Mouse (Mus musculus): ENCODE data around the gene Gpc5.

Gene Gpc5

DNA sequence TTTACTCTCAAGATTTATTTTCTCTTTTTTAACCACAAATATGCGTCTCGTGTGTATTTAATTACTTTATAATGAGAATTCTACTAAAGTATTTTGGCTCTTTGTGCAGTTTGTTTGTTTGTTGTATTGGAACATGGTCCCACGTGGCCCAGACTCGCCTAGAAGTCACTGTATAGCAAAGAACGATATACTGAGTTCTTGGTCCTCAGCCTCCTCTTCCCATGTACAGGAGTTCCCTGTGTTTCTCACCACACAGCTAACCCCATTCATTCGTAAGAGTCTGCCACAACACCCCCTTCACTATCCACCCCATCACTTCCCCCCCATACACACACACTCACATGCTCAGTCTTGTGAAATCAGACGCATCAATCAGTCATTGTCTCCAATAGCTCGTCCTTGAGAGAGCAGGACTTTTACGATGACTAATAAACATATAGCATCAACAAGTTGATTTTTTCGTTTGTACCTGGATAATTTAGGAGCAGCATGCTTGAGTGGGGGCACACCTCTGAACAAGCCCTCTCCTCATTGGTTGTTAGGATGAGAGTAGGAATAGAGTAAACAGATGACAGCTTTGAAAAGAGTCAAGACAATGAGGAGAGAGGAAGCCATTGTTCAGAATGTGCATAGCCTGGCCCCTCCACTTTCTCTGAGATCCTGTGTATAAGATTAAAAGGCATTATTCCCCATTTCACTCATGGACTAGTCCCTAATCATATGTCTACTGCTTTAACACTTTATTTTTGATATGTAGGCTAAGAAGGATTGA is 740.0 kb downstream of the Gpc5 start:
- in situ Hi-C loops (cut with MboI, MseI), result no loop called here

DNA sequence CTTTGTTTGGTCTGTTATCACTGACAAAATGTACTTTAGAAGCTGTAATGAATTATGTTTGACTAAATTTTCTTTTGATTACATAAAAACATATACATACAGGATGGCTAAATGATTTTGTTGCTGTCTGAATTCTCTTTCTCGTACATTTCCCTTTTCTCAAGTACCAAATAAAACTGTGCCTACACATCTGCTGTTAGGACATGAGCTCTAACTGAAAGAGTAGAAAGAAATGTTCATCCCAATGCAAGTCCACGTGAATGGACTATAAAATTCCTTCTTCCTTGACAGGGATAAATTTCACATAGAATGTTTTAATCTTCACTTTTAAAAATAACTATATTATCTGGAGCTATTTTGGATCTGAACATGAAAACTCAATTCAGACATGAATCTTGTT is 751.8 kb downstream of the Gpc5 start:
- in situ Hi-C loops (cut with MboI, MseI), result no loop called here

DNA sequence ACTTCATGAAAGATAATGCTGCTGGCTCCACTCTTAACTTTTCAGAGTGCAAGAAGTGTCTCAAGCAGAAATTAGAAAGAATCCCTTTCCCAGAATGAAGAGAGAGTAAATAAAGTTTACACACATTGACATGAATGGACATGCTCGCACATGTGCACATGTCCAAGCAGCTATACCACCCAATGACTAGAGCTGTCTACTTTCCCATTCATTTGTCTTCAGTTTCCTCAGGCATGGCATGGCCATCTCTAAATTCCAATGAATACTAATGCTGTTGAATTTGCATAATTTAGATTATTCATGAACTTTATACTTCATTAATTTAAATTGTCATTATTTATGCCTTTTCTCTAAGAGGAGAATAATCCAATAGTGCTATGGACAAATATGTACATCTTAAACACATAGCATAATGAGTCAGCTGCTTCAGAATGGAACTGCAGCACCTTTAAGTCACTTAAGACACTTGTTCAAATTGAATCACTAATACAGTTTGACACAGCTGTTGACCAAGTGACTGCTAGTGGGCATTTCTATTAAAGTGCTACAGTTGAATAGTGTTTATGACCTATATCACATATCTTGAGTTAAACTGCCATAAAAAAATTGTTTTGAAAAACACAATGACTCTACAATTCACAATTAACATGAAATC is 752.9 kb downstream of the Gpc5 start:
- in situ Hi-C loops (cut with MboI, MseI), result no loop called here

DNA sequence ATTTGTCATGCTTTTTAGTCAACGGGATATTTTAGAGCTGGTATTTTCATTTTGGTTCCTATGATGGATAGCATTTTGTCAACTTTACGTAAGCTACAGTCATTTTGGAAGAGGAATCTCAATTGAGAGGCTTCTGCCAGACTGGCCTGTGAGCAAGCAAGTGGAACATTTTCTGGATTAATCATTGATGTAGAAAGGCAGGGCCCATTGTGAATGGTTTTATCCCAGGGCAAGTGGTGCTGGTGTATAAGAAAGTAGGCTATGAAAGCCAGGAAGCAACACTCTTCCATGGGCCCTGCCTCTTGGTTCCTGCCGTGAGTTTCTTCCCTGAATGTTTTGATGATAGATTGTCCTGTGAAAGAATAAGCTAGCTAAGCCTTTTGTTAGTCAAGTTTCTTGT is 777.1 kb downstream of the Gpc5 start:
- in situ Hi-C loops (cut with MboI, MseI), result no loop called here

DNA sequence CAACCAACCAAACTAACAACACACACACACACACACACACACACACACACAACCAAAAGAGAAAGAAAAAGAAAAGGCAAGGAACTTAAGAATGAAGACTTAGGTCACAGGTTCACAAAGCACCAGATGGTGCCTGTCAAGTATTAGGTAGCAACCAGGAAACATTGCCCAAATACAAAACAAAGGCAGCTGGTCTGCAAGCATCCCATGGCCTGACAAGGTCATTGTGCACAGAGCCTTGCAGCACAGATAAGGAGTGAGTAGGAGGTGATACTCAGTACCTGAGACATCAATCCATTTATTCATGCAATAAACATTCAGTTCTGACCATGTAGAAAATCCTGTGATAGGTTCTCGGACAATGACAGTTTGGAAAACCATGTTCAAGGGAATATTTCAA is 884.0 kb downstream of the Gpc5 start:
- in situ Hi-C loops (cut with MboI, MseI), result no loop called here

DNA sequence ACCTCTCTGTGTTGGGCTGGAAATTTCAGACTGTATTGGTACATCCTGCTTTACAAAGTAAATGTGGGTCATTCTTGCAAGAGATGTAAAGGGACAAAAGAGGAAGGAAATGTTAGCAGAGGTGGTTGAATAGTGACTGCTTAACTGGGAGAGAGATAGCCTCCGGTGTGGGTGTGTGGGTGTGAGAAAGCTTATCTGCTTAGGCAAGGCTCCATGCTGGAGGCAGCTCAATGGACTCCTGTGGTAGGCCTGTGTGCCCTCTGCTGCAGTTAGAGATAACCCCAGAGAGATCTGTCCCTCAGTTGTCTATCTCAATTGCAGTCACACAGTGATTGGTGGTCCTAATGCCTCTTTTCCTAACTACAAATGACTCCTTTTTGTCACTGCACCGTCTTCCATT is 887.2 kb downstream of the Gpc5 start:
- in situ Hi-C loops (cut with MboI, MseI), result no loop called here

DNA sequence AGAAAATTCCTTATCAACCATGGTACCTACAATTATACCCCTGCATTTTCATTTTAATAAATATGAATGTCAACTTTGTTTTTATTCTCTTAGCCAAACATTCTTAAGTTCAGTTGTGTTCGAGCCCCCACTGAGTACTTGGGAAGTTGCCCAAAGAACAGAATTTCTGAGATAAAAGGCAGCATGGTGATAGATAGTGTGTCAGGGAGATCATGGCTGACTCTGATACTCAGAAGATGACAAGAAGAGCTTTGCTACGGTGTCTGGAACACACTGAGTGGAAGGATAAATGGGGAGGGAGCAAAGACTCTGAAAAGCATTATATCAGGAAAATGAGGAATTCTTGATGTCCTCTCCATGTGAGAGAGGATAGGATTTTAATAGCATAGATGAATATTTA is 898.7 kb downstream of the Gpc5 start:
- in situ Hi-C loops (cut with MboI, MseI), result no loop called here

DNA sequence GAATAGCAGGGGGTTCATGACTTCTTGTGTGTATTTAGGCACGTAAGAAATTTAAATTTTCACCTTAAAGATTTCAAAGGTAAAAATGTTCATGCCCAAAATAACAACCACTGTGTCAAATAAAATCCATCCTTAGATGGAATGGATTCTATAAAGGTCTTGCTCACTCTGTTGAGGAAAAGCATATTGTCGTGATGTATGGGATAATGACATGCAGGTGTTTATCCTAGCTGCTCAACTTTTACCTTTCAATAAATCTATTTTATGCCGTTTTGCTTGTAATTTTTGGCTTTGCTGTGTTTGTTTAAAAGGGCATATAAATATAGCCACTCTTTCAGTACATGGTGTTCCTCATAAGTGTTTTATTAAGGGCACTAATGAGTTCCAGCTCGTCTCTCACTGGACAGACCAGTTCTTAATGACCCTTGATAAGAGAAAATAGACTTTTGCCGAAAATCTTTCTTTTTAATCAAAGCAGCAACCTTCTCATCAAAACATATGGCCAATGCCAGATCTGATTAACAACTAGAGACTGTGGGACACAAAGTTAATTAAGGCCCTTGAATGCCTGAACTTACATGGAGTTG is 901.6 kb downstream of the Gpc5 start:
- in situ Hi-C loops (cut with MboI, MseI), result no loop called here

DNA sequence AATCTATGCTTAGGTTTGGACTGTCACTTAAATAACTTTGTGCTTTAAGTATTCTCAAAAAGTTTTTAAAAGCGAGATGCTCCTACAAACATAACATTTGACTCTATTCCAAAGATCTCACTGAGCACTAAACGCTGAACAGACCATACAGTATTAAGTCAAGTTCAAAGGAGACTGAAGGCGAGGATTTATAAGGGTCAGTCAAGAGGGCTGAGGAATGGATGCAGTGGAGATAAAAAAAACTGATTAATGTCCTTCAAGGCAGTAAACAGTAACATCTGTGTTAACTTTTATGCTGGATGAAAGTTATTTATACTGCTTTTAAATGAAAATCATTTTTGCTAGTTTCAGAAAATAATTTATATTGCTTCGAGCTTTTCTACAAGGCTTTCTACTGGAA is 906.9 kb downstream of the Gpc5 start:
- in situ Hi-C loops (cut with MboI, MseI), result no loop called here

DNA sequence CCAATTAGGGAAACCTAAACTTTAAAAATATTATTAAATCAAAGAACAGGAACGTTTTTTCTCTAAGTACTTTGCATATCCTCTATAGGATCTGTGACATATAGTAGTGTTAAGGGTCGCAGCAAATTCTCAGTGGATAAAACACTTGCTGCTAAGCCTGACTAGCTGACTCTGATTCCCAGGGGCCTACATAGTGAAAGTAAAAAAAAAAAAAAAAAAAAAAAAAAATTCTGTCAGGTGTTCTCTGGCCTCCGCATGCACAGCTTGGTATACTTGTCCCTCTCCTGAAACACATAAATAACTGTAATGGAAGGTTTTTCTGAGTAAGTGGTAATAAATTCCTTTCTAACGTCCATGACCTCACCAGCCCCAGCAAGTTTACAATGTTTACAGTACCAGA is 995.0 kb downstream of the Gpc5 start:
- in situ Hi-C loops (cut with MboI, MseI), result no loop called here

DNA sequence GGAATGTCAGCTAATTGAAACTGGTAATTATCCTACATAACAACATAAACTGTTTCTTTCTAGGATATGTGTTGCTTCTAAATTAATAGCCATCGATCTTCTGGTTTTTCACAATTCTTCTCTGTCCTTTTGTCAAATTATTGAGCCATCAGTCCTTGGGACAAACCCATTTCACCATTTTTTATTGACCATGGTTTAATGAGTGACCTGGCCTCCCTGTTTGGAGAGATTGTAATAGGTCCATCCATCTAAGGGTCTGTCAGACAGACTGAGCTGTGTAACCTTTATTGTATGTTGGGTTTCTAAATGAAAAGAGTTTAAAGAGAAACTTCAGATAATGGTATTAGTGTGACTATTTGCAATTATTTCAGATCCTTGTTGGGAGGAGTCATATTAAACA is 1035.9 kb downstream of the Gpc5 start:
- in situ Hi-C loops (cut with MboI, MseI), result loop anchor here (5.0 kb wide), 1 partner anchor 549 kb away; no protein-coding TSS in a partner anchor

DNA sequence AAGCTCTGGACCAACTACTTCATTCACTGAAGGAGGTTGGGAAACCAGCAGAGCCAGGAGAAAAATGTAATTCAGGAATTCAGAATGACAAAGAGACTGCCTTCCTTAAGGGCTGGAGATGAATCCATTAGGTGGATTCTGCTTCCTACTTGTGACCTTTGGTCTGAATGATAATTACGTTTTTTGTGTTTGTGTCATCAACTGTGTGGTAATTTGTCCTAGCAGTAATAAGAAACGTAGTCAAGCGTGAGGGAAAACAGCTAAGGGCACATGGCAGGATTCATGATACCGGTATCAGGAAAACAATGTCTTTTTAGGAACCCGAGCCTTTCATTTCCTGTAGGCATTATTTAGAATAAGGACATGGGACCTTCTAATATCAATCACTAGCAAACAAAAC is 1045.3 kb downstream of the Gpc5 start:
- in situ Hi-C loops (cut with MboI, MseI), result no loop called here

DNA sequence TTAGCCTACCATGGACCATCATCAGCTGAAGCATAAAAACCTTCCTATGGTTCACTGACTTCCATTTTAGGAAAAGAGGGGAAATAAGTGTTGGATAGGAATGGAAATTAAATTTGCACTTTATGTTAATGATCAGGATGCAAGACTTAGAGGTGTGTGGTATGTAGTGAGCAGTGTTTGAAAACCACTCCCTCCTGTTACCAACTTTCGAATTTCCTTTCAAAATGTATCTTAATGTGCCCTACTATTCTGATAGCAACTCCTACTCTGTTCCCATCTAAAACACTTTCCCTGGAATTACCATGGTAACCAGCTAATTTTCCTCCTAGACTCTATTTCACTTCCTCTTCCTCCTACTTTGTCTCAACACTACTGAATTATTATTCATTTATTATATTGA is 1045.8 kb downstream of the Gpc5 start:
- in situ Hi-C loops (cut with MboI, MseI), result no loop called here

DNA sequence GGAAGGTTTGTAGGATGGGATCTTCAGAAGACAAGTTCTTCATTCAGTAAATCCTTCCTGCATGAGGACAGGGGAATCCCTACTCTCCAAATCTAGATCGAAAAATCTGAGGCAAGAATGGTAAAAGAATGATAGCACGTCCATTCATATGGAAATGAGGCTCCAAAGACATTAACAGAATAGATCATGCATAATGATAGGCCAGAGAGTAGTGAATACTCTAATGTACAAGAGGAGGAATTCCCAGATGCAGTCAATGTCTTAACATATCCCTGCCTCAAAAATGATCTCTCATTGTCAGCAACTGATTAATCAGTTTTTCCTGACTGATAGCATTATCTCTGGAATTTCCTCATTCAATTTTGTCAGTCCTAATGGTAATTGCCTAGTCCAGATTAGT is 1070.6 kb downstream of the Gpc5 start:
- in situ Hi-C loops (cut with MboI, MseI), result no loop called here

DNA sequence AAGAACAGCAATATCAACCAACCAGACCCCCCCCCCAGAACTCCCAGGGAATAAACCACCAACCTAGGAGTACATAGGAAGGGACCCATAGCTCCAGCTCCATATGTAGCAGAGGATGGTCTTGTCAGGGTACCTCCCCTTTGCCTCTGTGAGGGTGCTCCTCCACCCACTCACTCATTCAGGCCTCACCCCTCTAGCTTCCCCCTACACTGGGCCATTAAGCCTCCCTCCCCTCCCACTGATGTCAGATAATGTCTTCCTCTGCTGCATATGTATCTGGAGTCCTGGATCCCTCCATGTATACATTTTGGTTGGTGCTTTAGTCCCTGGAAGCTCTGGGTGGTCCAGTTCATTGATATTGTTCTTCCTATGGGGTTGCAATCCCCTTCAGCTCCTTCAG is 1075.4 kb downstream of the Gpc5 start:
- in situ Hi-C loops (cut with MboI, MseI), result no loop called here

DNA sequence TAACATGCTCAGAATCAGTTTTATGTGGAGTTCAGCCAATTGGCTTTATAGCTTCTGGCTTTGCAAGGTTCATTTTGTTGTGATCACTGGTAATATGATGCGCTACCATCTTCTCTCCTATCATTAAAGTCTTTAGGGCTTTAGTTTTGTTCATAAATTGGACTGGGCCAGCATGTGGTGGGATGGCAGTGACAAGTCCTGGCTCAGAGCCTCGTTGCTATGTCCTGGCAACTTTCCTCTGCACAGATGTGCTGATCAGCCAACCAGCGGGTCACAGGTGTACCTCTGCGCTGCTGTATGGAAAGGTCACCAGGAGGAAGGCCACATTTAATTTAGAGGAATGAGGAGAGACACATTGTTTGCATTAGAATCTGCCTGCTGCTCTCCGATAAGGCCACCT is 1077.1 kb downstream of the Gpc5 start:
- in situ Hi-C loops (cut with MboI, MseI), result no loop called here

DNA sequence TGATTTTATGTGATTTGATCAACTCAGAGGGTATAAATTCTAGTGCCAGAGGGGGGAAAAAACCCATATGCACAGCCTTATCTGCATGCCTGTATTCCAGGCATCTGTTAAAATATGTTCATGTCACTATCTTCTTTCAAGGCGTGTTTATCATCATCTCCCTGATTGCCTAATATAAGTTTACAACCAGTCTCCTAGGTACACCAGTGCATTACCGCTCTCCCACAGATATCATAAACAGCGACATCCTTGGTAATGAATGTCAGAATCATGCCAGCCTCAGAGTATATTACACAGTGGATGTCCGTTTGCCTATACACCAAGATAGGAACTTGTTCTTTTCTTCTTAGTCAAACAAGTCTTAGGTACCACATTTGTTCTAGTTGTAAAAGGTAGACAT is 1095.0 kb downstream of the Gpc5 start:
- in situ Hi-C loops (cut with MboI, MseI), result no loop called here

DNA sequence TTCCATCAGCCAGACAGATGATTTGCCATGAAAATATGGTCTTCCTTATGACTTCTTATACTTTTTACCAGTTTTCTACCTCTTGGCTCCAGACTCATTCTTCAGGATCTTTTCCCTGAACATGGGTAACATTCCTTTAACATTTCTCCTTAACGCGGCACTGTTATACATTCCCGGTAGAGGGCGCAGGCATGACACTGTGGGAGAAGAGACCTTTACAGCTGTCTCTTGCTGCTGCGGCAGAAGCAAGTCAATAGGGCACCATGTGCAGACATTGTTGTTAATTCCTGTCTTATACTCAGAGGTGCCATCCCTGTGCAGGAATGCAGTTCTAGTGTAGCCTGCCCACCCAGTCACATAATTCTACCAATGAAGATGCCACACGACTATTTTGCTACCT is 1115.0 kb downstream of the Gpc5 start:
- in situ Hi-C loops (cut with MboI, MseI), result no loop called here

DNA sequence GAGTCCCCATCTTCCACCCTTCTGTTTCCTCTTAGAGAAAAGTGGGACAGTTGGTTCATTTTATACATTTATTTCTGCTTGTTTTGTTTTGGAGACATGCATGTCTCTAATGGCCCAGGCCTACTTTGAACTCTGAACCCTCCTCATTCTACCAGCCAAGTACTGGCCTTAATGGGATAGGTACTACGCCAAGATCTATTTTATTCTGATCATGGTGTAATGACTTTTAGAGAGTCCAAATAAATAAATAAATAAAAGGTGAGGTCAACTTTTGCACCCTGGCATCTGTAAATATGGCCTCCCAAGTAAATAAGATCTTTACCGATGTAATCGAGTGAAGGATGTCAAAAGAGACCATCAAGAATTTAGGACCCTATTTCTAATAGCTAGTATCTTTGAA is 1116.6 kb downstream of the Gpc5 start:
- in situ Hi-C loops (cut with MboI, MseI), result no loop called here

DNA sequence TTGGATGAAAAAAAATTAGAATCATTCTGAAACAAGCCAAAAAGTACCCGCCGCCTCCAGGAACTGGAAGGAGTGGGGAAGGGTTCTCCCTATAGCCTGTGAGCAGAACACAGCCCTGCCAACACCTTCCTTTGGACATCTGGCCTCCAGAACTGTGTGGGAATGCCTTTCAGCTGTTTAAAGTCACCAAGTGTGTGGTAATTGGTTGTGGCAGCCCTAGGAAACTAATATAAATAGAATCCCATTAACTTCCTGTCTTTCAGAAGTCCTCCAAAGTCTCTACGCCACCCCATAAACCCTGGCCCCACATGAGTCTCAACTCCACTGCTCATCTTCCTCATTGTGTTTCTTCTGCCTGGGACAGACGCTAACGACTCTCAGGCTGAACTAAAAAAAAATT is 1117.0 kb downstream of the Gpc5 start:
- in situ Hi-C loops (cut with MboI, MseI), result no loop called here

DNA sequence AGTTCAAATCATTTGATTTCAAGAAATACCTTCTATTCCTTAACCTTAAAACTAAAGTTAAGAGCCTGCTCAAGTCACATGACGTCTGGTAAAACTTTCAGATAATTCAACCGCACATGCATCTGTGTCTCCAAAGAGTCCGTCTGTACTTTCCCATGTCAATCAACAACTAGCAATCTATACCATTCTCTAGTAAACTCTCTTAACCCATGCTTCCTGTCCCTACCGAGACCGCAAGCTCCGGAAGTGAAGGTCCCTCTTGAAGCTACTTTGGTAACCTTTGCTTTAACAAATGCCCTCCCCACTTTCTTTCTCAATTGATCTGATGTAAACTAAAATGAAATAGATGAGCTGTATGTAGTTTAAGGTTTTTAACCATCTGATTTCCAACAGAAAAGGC is 1118.3 kb downstream of the Gpc5 start:
- in situ Hi-C loops (cut with MboI, MseI), result no loop called here

DNA sequence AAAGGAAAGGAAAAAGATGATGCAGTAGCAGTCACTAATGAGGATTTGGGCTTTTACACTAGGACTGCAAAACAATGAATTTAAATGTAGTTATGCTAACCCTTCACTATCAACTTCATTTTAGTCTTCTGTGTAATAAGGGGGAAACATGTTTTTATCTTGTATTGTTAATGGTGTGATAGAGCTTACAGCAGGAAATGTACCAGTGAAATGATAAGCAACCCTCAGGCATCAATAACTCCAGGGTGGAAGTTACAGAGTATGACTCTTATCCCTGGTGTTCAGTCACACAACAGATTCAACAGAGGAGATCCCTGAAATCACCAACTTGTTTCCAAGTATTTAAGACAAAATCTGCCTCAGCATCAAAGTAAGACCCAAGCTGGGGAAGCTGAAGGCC is 1120.0 kb downstream of the Gpc5 start:
- in situ Hi-C loops (cut with MboI, MseI), result no loop called here

DNA sequence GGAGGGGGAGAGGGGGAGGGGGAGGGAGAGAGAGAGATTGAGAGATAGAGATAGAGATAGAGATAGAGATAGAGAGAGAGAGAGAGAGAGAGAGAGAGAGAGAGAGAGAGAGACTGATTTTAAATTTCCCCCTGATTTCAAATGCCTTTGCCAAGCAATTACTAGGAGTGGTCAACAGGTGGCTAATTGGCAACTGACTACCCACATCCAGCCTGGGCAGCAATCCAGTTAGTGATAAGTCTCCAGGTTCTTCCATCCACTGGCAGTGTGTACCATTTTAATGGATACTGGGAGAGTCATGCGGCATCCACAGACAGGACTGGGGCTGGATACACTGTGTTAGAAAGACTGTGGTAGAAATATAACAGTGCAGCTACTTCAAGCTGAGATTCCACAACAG is 1166.1 kb downstream of the Gpc5 start:
- in situ Hi-C loops (cut with MboI, MseI), result no loop called here
